32 mouse cellular contexts compared by ENCODE assay signal in genomic region chr7:100769534-100770083, GRCm38 (mm10).
DNase-seq lines count a peak whose midpoint lies in the region; ATAC-seq and TF ChIP-seq lines count a peak whose summit lies in the region.
"Had no signal": no experiment of that assay in that cellular context is flagged by ENCODE, and none has a peak within 500 bp of the region (broad histone marks: within the 10 kb centered on the region; RNA-seq: fewer than 3 reads in every experiment).

No protein-coding gene starts in this region.

- H3K9me3 ChIP-seq in neural tube, embryonic 15.5 days (replicated peaks): no peaks in the 10 kb centered on the region
- H3K9me3 ChIP-seq: heart, embryonic 13.5 days; hindbrain, embryonic 12.5 days; intestine, embryonic 15.5 days; limb, embryonic 10.5 days; limb, embryonic 15.5 days; megakaryocyte, embryonic 14.5 days; midbrain, embryonic 13.5 days; neural tube, embryonic 13.5 days had no signal

- DNase-seq in gastrocnemius, adult 2 months: no peak
- DNase-seq in gastrocnemius, postnatal 4 days (ENCODE audit: low spot score in 2 of 2): no peak
- no peak for DNase-seq in layer of hippocampus, adult 2 months (ENCODE audit: low spot score in 2 of 2)
- DNase-seq in layer of hippocampus, adult 9-10 months (ENCODE audit: low spot score): no peak
- DNase-seq in brain, adult 2 months (ENCODE audit: low read depth, low spot score): peak; percentile 21
- no peak for DNase-seq in frontal cortex, postnatal 10 days (ENCODE audit: low spot score in 2 of 2)
- DNase-seq: adrenal gland, postnatal 14 days; cerebellum, adult 8-10 months; cerebellum, postnatal 25 days; gastrocnemius, postnatal 36 days; heart, postnatal 36 days; kidney, adult 2 months; kidney, postnatal 36 days; layer of hippocampus, postnatal 36 days; lung, embryonic 14.5 days; right cerebral cortex, postnatal 14 days; thymus, postnatal 14 days had no signal

- H3K27me3 ChIP-seq in neural tube, embryonic 15.5 days (replicated peaks): no peaks in the 10 kb centered on the region
- H3K27me3 ChIP-seq: CH12.LX; heart, embryonic 13.5 days; hindbrain, embryonic 12.5 days; intestine, embryonic 15.5 days; limb, embryonic 15.5 days; megakaryocyte, embryonic 14.5 days; midbrain, embryonic 13.5 days; neural tube, embryonic 13.5 days; Patski had no signal

- H3K27ac ChIP-seq in gastrocnemius, adult 2 months: peak overlapping the region; percentile 24
- peak overlapping the region; percentile 12; the same call in 1 of the 2 replicates for H3K27ac ChIP-seq in layer of hippocampus, adult 2 months
- no peak overlapping the region for H3K27ac ChIP-seq in neural tube, embryonic 15.5 days (replicated peaks)
- H3K27ac ChIP-seq: heart, embryonic 13.5 days; hindbrain, embryonic 12.5 days; hindbrain, postnatal 0 days; intestine, embryonic 15.5 days; limb, embryonic 10.5 days; limb, embryonic 15.5 days; liver, embryonic 14.5 days; midbrain, embryonic 13.5 days; neural tube, embryonic 13.5 days had no signal

- intact Hi-C loops in gastrocnemius, adult 2 months (cut with DNase I): no loop called here

- H3K4me2 ChIP-seq in neural tube, embryonic 15.5 days: no peak overlapping the region
- H3K4me2 ChIP-seq: heart, embryonic 13.5 days; hindbrain, embryonic 12.5 days; intestine, embryonic 15.5 days; limb, embryonic 15.5 days; lung, embryonic 14.5 days; midbrain, embryonic 13.5 days; neural tube, embryonic 13.5 days had no signal

- TF ChIP-seq CTCF in gastrocnemius, adult 2 months (IDR thresholded peaks at IDR 0.05): no peak
- no peak for TF ChIP-seq CTCF in layer of hippocampus, adult 2 months (conservative IDR thresholded peaks at IDR 0.05)

- H3K4me1 ChIP-seq in neural tube, embryonic 15.5 days: 0 out of 2 replicates have a peak, but pooled peaks cover 10% of the 10 kb centered on the region
- H3K4me1 ChIP-seq: heart, embryonic 13.5 days; hindbrain, embryonic 12.5 days; limb, embryonic 15.5 days had no signal

- ATAC-seq in megakaryocyte progenitor cell, adult 5-6 weeks (replicated peaks; ENCODE audit: poor library complexity): 0 out of 2 replicates have a peak, but pooled peaks have one; percentile 39
- no peak for ATAC-seq in neural tube, embryonic 15.5 days (ENCODE audit: low FRiP score)
- ATAC-seq: forebrain, embryonic 14.5 days; hindbrain, postnatal 0 days; intestine, embryonic 15.5 days; midbrain, embryonic 13.5 days; Patski had no signal

- no peak overlapping the region for H3K9ac ChIP-seq in neural tube, embryonic 15.5 days (replicated peaks)
- H3K9ac ChIP-seq: heart, embryonic 13.5 days; hindbrain, embryonic 12.5 days; intestine, embryonic 15.5 days; limb, embryonic 15.5 days; liver, embryonic 14.5 days; lung, embryonic 14.5 days; midbrain, embryonic 13.5 days; neural tube, embryonic 13.5 days had no signal

- WGBS in neural tube, embryonic 15.5 days: 93% methylated on average over 7 of the region's 7 CpGs

- H3K36me3 ChIP-seq in neural tube, embryonic 15.5 days: peaks cover 8% of the 10 kb centered on the region; the same call in 1 of the 2 replicates
- H3K36me3 ChIP-seq: intestine, embryonic 15.5 days; limb, embryonic 15.5 days had no signal

- no peak overlapping the region for H3K4me3 ChIP-seq in gastrocnemius, adult 2 months
- no peak overlapping the region for H3K4me3 ChIP-seq in layer of hippocampus, adult 2 months
- no peak overlapping the region for H3K4me3 ChIP-seq in neural tube, embryonic 15.5 days (replicated peaks)
- H3K4me3 ChIP-seq: heart, embryonic 13.5 days; hindbrain, embryonic 12.5 days; intestine, embryonic 15.5 days; limb, embryonic 10.5 days; limb, embryonic 15.5 days; megakaryocyte, embryonic 14.5 days; midbrain, embryonic 13.5 days; neural tube, embryonic 13.5 days had no signal
